Mouse (Mus musculus): ENCODE measurements around the gene Crbn.

DNA sequence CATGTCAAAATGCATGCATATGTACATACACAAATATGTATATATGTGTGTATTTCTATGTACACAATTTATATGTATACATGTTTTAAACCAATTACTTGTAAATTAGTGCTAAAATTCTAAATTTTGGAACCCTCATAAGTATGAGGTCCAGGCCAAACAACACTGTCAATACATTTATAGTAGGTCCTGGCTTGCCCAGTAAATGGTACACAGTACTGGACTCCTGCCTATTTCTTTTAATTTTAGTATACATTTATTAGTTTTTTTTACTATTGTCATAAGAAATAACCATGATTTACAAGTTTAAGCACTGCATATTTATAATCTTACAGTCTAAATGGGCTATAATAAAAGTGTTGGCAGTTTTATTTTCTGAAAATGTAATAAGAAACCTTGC is 19.4 kb upstream of the Crbn start:
- TF ChIP-seq GATA1 (IDR thresholded peaks at IDR 0.05; ENCODE audit: low read length), result no peak
- no peak for TF ChIP-seq TAL1 (IDR thresholded peaks at IDR 0.05; ENCODE audit: low read length)

Measured in erythroblast, embryonic 14.5 days (primary cell).